Mouse (Mus musculus) kidney, embryonic 16.5 days (tissue): ENCODE measurements around the gene Rhbdf1. TPM values are rescaled to one million over a fixed set of nuclear protein-coding genes. Genes with fewer than 3 reads are reported as not detected.

ENCODE experiments used
- ATAC-seq: fragments of 200-750 bp; cut with Nextera tagmentation; 2 replicates; pipeline ENCODE4 v1.8.0; 2017; ENCODE audit warnings: moderate TSS enrichment; ENCODE audit not compliant: low FRiP score, low TSS enrichment
- H3K27ac ChIP-seq: fragments of 300-500 bp; sonication (generic); 2 replicates; pipeline ENCODE4 v1.5.1; 2014; ENCODE audit warnings: low read length
- H3K27me3 ChIP-seq: fragments of 300-500 bp; sonication (generic); 2 replicates; pipeline ENCODE4 v1.6.1; 2014; ENCODE audit warnings: low read length, control low read depth, mixed read lengths; ENCODE audit not compliant: insufficient read depth
- H3K36me3 ChIP-seq: fragments of 300-500 bp; sonication (generic); 2 replicates; pipeline ENCODE4 v1.6.1; 2014; ENCODE audit warnings: low read length, control low read depth, mixed read lengths; ENCODE audit not compliant: insufficient read depth
- H3K4me1 ChIP-seq: fragments of 300-500 bp; sonication (generic); 2 replicates; pipeline ENCODE4 v1.6.1; 2014; ENCODE audit warnings: low read length, control low read depth, mixed read lengths; ENCODE audit not compliant: insufficient read depth
- H3K4me2 ChIP-seq: fragments of 300-500 bp; sonication (generic); replicated peaks from 2 replicates; pipeline ENCODE4 v1.6.1; 2014; ENCODE audit warnings: low read depth, low read length
- H3K4me3 ChIP-seq: fragments of 300-500 bp; sonication (generic); 2 replicates; pipeline ENCODE4 v1.5.1; 2014; ENCODE audit warnings: mild to moderate bottlenecking, low read length
- H3K9ac ChIP-seq: fragments of 300-500 bp; sonication (generic); replicated peaks from 2 replicates; pipeline ENCODE4 v1.6.1; 2014; ENCODE audit warnings: low read length
- H3K9me3 ChIP-seq: fragments of 300-500 bp; sonication (generic); 2 replicates; pipeline ENCODE4 v1.6.1; 2016; ENCODE audit warnings: low read length, control low read depth
- WGBS: fragments of 180-500 bp; shearing (Covaris S2); extraction: QIAGEN DNeasy Blood & Tissue Kit; methylation state at CpG from one replicate; pipeline ENCODE4 v1.1.7; 2014; 5-methylcytosine and 5-hydroxymethylcytosine counted together
- polyA plus RNA-seq: library from polyadenylated mRNA; unstranded; fragments of >200 nt; fragmentation: Nextera tagmentation; extraction: Ambion mirVana; gene quantifications from 2 replicates; pipeline ENCODE4 v1.2.1, GENCODE M21; 2015

Rhbdf1 gene
- polyA plus RNA-seq, 1 experiment from 2014 or later = 61.9 TPM

DNA sequence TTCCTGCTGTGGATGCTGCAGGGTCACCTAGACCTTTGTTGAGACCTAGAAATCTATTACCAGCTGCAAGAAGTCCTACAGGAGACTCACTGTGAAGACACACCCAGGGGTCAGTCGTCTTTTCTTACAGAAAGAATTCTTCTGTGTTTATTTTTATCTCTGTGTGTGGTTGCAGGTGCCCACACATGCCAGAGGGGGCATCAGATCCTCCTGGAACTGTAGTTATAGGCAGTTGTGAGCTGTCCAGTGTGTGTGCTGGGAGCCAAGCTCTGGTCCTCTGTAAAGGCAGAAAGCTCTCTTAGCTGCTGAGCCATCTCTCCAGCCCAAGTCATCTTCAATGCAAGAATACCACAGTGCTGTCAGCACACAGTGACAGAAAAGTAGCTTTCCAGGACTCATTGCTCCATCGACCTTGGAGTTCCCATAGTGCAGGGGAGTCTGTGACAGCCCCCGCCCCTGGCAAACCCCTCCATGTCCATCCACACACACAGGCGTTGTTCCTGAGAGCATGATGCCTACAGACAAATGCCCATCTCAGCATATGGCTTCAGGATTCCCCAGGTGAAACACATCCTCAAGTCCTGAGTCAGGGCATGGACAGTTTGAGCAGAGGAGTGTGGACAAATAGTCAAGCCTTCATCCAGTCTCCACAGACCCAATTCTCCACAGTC is 1.3 kb upstream of the Rhbdf1 start:
- no peak overlapping the region for H3K4me3 ChIP-seq
- H3K36me3 ChIP-seq = peaks cover 8% of the 10 kb centered on the region; the same call in 1 of the 2 replicates
- H3K27ac ChIP-seq = no peak overlapping the region; the same call in 1 of the 2 replicates
- no peak overlapping the region for H3K9ac ChIP-seq
- H3K4me2 ChIP-seq = no peak overlapping the region
- no peaks in the 10 kb centered on the region for H3K9me3 ChIP-seq
- no peak for ATAC-seq
- peaks cover 65% of the 10 kb centered on the region for H3K4me1 ChIP-seq
- no peaks in the 10 kb centered on the region for H3K27me3 ChIP-seq
- 74% methylated on average over 4 of the region's 4 CpGs for WGBS

DNA sequence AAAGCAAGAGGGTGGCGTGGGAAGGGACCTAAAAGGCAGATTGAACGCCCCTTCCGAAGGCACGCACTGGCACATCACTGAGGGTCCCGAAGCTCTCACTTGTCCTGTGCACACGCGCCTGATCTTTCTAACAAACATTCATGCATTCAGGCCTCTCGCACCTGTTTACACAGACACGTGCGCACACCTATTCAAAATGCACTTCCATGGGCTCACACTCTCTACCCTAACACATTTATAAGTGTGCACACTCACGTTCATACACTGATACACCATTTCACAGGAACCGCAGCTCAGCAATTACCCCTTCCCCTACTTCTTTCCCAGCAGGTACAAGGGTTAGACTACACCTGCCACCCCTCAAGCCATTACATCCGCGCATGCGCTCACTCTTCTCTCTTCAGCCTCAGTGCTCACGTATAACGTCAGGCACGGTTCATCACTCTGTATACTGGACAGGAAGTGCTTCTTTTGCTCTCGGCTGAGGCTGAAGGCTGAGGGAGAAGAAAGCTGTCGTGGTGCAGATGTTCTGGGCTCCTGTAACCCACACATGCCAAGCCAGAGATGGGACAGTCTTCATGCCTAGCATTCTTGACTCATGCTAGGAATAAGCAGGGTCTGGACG is 582 bp upstream of the Rhbdf1 start:
- H3K9ac ChIP-seq = peak overlapping the region; percentile 92
- H3K4me2 ChIP-seq = peak overlapping the region; percentile 69
- whole genome bisulfite sequencing = 5% methylated on average over 21 of the region's 21 CpGs
- peaks cover 61% of the 10 kb centered on the region for H3K4me1 ChIP-seq
- H3K36me3 ChIP-seq = peaks cover 5% of the 10 kb centered on the region; the same call in 1 of the 2 replicates
- H3K27me3 ChIP-seq = no peaks in the 10 kb centered on the region
- H3K9me3 ChIP-seq = no peaks in the 10 kb centered on the region
- H3K4me3 ChIP-seq = peak overlapping the region; percentile 80
- no peak for ATAC-seq
- H3K27ac ChIP-seq = peak overlapping the region; percentile 87

DNA sequence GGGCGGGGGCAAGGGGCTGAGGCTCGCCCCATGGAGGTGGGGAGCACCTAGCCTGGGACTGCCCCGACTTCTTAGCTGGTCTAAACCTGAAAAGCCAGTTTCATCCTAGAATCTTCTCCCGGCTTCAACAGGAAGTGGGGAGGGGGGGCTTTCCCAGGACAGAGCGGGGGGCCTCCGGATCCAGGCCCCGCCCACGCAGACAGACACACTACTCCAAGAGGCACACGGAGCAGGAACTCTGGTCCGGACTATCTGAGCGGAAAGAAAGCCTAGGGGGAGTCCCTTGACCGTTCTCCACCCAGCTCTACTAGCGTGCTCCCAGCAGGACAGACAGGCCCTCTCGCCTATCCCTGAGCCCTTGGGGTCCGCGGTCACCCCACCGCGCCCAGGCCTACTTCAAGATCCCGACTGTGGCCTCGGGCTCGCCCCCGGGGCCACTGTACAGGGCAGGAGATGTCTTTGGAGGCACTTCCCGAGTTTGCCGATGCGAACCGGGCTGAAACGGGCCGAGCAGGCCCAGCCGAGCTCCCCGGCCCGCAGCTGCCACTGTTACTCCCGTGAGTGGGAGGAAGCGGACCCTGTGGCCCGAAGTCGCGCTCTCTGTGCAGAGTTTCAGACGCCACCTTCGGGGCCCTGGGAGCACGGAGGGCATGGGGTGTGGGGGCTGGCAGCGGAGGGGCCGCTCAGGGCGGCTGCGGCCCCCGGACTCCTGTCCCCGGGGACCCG is 712 bp downstream of the Rhbdf1 start:
- peak; percentile 73 for ATAC-seq
- H3K27ac ChIP-seq = peak overlapping the region; percentile 87
- H3K9me3 ChIP-seq = no peaks in the 10 kb centered on the region
- peak overlapping the region; percentile 69 for H3K4me2 ChIP-seq
- under 1% methylated on average over 46 of the region's 46 CpGs for WGBS
- no peaks in the 10 kb centered on the region for H3K27me3 ChIP-seq
- H3K4me3 ChIP-seq = peak overlapping the region; percentile 80
- peaks cover 5% of the 10 kb centered on the region; the same call in 1 of the 2 replicates for H3K36me3 ChIP-seq
- H3K4me1 ChIP-seq = peaks cover 54% of the 10 kb centered on the region
- H3K9ac ChIP-seq = peak overlapping the region; percentile 92

DNA sequence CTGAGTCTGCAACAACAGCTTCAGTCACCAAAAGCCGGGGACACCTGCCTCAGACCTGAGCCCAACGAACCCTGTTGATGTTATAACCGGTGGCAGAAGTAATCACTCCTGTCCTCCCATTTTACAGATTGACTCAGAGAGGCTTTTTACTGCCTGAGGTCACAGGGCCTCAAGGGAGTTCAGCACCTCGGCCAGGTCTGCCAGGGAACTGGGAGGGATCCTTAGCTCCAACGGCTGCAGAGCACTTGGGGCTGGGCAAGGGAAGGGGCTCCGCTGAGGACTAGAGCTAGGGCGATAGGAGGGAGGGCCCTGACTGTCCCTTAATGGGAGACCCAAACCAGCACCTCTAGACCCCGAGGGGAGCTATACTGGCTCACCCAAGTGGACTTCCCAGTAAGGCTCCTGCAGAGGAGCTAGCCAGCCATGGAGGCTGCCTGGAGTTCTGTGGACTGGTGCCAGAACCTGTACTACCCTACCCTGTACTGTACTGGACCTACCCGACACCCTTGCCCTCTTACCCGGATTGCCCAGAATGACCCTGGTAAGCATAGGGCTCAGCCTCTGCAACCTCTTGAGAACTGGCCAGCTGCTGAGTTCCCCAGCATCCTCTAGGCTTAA is 1.4 kb downstream of the Rhbdf1 start:
- Histone ChIP-seq H3K27ac (peak overlapping the region; percentile 87), H3K4me1 (peaks cover 49% of the 10 kb centered on the region), H3K27me3 (no peaks in the 10 kb centered on the region), H3K4me2 (peak overlapping the region; percentile 69), H3K9ac (peak overlapping the region; percentile 92), H3K4me3 (peak overlapping the region; percentile 80), H3K36me3 (peaks cover 5% of the 10 kb centered on the region), H3K9me3 (no peaks in the 10 kb centered on the region)
- peak; percentile 4; the same call in 1 of the 2 replicates for ATAC-seq
- WGBS = 32% methylated on average over 10 of the region's 10 CpGs

DNA sequence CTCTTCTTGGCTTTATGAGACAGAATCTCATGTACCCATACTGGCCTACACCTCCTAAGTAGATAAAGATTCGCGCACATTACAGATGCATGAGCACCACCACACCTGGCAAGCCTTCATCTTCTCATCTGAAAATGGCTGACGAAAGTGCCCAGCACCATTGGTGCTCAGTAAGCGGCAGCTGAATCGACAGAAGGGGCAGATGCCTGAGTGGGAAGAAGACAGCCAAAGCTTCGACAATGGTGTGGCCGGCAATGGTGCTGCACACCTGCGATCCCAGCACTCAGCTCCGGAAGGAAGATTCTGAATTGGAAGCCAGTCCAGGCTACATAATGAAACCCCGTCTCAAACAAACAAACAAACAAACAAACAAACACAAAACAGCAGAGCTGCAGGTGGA is 2.8 kb downstream of the Rhbdf1 start:
- H3K9me3 ChIP-seq = no peaks in the 10 kb centered on the region
- no peaks in the 10 kb centered on the region for H3K27me3 ChIP-seq
- 86% methylated on average over 10 of the region's 10 CpGs for WGBS
- H3K9ac ChIP-seq = no peak overlapping the region
- H3K4me3 ChIP-seq = no peak overlapping the region
- no peak overlapping the region for H3K27ac ChIP-seq
- H3K36me3 ChIP-seq = peaks cover 16% of the 10 kb centered on the region
- peaks cover 35% of the 10 kb centered on the region for H3K4me1 ChIP-seq
- H3K4me2 ChIP-seq = no peak overlapping the region
- no peak for ATAC-seq

- 65% methylated on average over 6 of the region's 6 CpGs for WGBS
- H3K4me1 ChIP-seq = peaks cover 32% of the 10 kb centered on the region
- no peak overlapping the region for H3K4me2 ChIP-seq
- peaks cover 23% of the 10 kb centered on the region for H3K36me3 ChIP-seq
- no peaks in the 10 kb centered on the region for H3K9me3 ChIP-seq
- H3K9ac ChIP-seq = peak overlapping the region; percentile 0; the same call in 1 of the 2 replicates
- H3K27ac ChIP-seq = no peak overlapping the region; the same call in 1 of the 2 replicates
- no peak for ATAC-seq
- no peak overlapping the region for H3K4me3 ChIP-seq
- H3K27me3 ChIP-seq = no peaks in the 10 kb centered on the region
These were observed 3.5 kb downstream of the Rhbdf1 start for GRCm38 (mm10) chr11:32218501-32219050.

- WGBS = 20% methylated on average over 8 of the region's 8 CpGs
- H3K27ac ChIP-seq = no peak overlapping the region
- peaks cover 40% of the 10 kb centered on the region for H3K36me3 ChIP-seq
- ATAC-seq = no peak
- H3K4me2 ChIP-seq = no peak overlapping the region
- H3K9ac ChIP-seq = no peak overlapping the region
- H3K4me3 ChIP-seq = no peak overlapping the region
- no peaks in the 10 kb centered on the region for H3K9me3 ChIP-seq
- H3K27me3 ChIP-seq = no peaks in the 10 kb centered on the region
- peaks cover 22% of the 10 kb centered on the region for H3K4me1 ChIP-seq
These were observed 5.2 kb downstream of the Rhbdf1 start for GRCm38 (mm10) chr11:32216851-32217250.

DNA sequence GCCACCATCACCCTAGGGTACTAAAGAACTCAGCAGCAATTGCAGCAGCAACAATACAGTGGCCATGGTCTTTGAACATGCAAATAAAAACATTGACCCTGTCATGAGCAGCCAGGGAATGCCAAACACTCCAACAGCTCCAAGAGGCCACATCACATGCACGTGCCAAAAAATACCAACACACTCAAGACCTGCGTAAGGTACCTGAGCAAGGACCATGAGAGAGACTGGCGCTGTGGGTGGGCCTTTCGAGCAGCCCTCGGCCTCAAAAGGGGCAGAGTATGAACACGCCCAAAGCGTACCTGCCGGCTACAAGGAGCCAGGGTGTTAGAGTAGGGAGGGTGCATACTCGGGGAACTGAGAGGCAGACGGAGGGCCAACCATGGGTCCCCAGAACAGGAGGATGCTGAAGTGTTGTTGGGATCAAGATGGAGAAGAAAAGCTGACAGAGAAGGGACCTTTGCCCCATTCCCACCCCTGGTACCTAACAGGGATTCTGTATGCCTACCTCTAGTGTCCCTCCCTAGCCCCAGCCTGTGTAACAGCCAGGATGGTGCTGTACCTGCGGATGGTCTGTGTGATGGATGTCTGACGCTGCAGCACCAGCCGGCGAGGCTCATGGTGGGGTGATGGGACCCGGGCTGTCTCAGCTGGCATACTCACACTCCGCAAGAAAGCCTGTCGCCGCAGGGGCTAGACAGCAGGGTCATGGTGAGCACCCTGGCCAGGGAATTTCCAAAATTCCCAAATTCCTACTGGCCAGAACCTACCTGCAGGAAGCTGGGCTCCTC is 6.5 kb downstream of the Rhbdf1 start:
- Histone ChIP-seq H3K4me2 (no peak overlapping the region), H3K27me3 (no peaks in the 10 kb centered on the region), H3K36me3 (peaks cover 53% of the 10 kb centered on the region), H3K9ac (no peak overlapping the region), H3K9me3 (no peaks in the 10 kb centered on the region), H3K4me3 (no peak overlapping the region), H3K27ac (no peak overlapping the region), H3K4me1 (peaks cover 15% of the 10 kb centered on the region)
- WGBS = 92% methylated on average over 18 of the region's 18 CpGs
- ATAC-seq = no peak

DNA sequence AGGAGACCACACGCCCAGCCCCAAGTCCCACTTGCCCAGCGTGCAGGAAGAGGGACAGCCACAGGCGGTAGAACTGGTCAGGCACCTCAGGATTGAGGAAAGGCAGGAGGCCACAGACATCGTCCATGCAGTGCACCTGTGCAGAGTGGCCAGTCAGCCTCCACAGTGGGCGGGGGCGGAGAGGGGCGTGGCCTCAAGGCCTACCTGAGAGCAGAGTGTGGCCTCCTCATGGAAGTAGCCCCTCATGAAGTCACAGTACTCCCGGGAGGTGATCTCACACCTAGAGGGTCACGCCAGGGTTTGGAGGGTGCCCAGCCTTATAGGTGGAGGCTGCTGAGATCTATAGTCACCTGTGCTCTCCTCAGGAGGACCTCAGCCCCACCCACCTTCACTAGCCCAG is 11.5 kb downstream of the Rhbdf1 start:
- Histone ChIP-seq H3K4me3 (no peak overlapping the region), H3K4me1 (peaks cover 6% of the 10 kb centered on the region; the same call in 1 of the 2 replicates), H3K4me2 (no peak overlapping the region), H3K27me3 (no peaks in the 10 kb centered on the region), H3K36me3 (peaks cover 73% of the 10 kb centered on the region), H3K27ac (no peak overlapping the region), H3K9me3 (no peaks in the 10 kb centered on the region), H3K9ac (no peak overlapping the region)
- ATAC-seq = no peak
- WGBS = 84% methylated on average over 9 of the region's 9 CpGs
